Mouse (Mus musculus) 3T3-L1 (cell line): Measurements from ENCODE around the gene Bbs9.
A peak's percentile ranks its signal among the peaks of the same experiment; 100 is the strongest.

Source experiments
- DNase-seq: peaks from one replicate; pipeline ENCODE4 v3.0.0-alpha.2; 2015; ENCODE audit warnings: low read depth, low spot score

Bbs9 gene

GRCm38 (mm10) chr9:22468170-22468898 is 7.2 kb upstream of the Bbs9 start:
- peak; percentile 83 for DNase-seq

- peak; percentile 20 for DNase-seq
These were observed 6.6 kb upstream of the Bbs9 start for GRCm38 (mm10) chr9:22468899-22469259.

- no peak for DNase-seq
These were observed 5.9 kb upstream of the Bbs9 start, which contains the start of gene Rp9 for GRCm38 (mm10) chr9:22469643-22470042. Gene Rp9, minus strand, starts transcription at chr9:22469743.

GRCm38 (mm10) chr9:22476265-22476664 is 750 bp downstream of the Bbs9 start:
- peak; percentile 28 for DNase-seq

GRCm38 (mm10) chr9:22478946-22479345 is 3.4 kb downstream of the Bbs9 start:
- DNase-seq, result no peak

GRCm38 (mm10) chr9:22483866-22484561 is 8.5 kb downstream of the Bbs9 start:
- peak; percentile 48 for DNase-seq

- peak; percentile 11 for DNase-seq
These were observed 9.2 kb downstream of the Bbs9 start for GRCm38 (mm10) chr9:22484562-22485308.

GRCm38 (mm10) chr9:22486211-22486610 is 10.7 kb downstream of the Bbs9 start:
- DNase-seq, result peak; percentile 21

- no peak for DNase-seq
These were observed 13.4 kb downstream of the Bbs9 start for GRCm38 (mm10) chr9:22488963-22489362.

- no peak for DNase-seq
These were observed 18.8 kb downstream of the Bbs9 start for GRCm38 (mm10) chr9:22494203-22494807.

- no peak for DNase-seq
These were observed 19.6 kb downstream of the Bbs9 start for GRCm38 (mm10) chr9:22495133-22495532.

GRCm38 (mm10) chr9:22497021-22497767 is 21.7 kb downstream of the Bbs9 start:
- no peak for DNase-seq

- no peak for DNase-seq
These were observed 27.5 kb downstream of the Bbs9 start for GRCm38 (mm10) chr9:22502972-22503371.

GRCm38 (mm10) chr9:22503581-22503980 is 28.1 kb downstream of the Bbs9 start:
- no peak for DNase-seq

- DNase-seq, result no peak
These were observed 30.1 kb downstream of the Bbs9 start for GRCm38 (mm10) chr9:22505574-22505973.

GRCm38 (mm10) chr9:22515076-22515475 is 39.6 kb downstream of the Bbs9 start:
- no peak for DNase-seq

GRCm38 (mm10) chr9:22518394-22519041 is 43.0 kb downstream of the Bbs9 start:
- DNase-seq, result peak; percentile 76

GRCm38 (mm10) chr9:22523460-22523859 is 47.9 kb downstream of the Bbs9 start:
- no peak for DNase-seq

GRCm38 (mm10) chr9:22530734-22531489 is 55.4 kb downstream of the Bbs9 start:
- no peak for DNase-seq

- DNase-seq, result no peak
These were observed 56.6 kb downstream of the Bbs9 start for GRCm38 (mm10) chr9:22532112-22532511.
